ENCODE assay signal across 8 mouse cellular contexts in genomic region chr17:26947231-26948100, GRCm38 (mm10). TPM values are rescaled to one million over a fixed set of nuclear protein-coding genes. Genes with fewer than 3 reads are reported as not detected.
DNase-seq lines count a peak whose midpoint lies in the region; ATAC-seq and TF ChIP-seq lines count a peak whose summit lies in the region.

No protein-coding gene starts in this region.

- H3K4me2 ChIP-seq in neural tube, embryonic 11.5 days (ENCODE audit: low read depth) = peak overlapping the region; percentile 78
- peak overlapping the region; percentile 68 for H3K4me2 ChIP-seq in intestine, postnatal 0 days (replicated peaks; ENCODE audit: low read depth)
- peak overlapping the region; percentile 72 for H3K4me2 ChIP-seq in neural tube, embryonic 15.5 days

- H3K27ac ChIP-seq in neural tube, embryonic 11.5 days (ENCODE audit: low read depth, low read length) = no peak overlapping the region
- H3K27ac ChIP-seq in intestine, postnatal 0 days (ENCODE audit: low read depth, low read length) = no peak overlapping the region
- H3K27ac ChIP-seq in neural tube, embryonic 15.5 days (replicated peaks) = peak overlapping the region; percentile 77

- WGBS in neural tube, embryonic 11.5 days = 40% methylated on average over 12 of the region's 12 CpGs
- 84% methylated on average over 12 of the region's 12 CpGs for WGBS in intestine, postnatal 0 days
- 31% methylated on average over 12 of the region's 12 CpGs for WGBS in neural tube, embryonic 15.5 days

- H3K4me1 ChIP-seq in neural tube, embryonic 11.5 days (ENCODE audit: control insufficient read depth, insufficient read depth, low read length) = peaks cover 49% of the 10 kb centered on the region
- H3K4me1 ChIP-seq in intestine, postnatal 0 days (replicated peaks; ENCODE audit: control insufficient read depth, insufficient read depth, low read length) = peaks cover 3% of the 10 kb centered on the region; the same call in 1 of the 2 replicates
- peaks cover 79% of the 10 kb centered on the region for H3K4me1 ChIP-seq in neural tube, embryonic 15.5 days

- H3K27me3 ChIP-seq in neural tube, embryonic 11.5 days (ENCODE audit: control insufficient read depth, insufficient read depth, low read length) = no peaks in the 10 kb centered on the region
- H3K27me3 ChIP-seq in intestine, postnatal 0 days (replicated peaks; ENCODE audit: control insufficient read depth, insufficient read depth, low read length) = no peaks in the 10 kb centered on the region
- H3K27me3 ChIP-seq in neural tube, embryonic 15.5 days (replicated peaks) = no peaks in the 10 kb centered on the region

- H3K4me3 ChIP-seq in neural tube, embryonic 11.5 days (ENCODE audit: low read depth, low read length) = peak overlapping the region; percentile 8; the same call in 1 of the 2 replicates
- H3K4me3 ChIP-seq in intestine, postnatal 0 days (ENCODE audit: low read depth, low read length) = no peak overlapping the region
- H3K4me3 ChIP-seq in neural tube, embryonic 15.5 days (replicated peaks) = peak overlapping the region; percentile 41; the same call in 1 of the 2 replicates

- no peak for ATAC-seq in neural tube, embryonic 11.5 days (ENCODE audit: insufficient read depth, low FRiP score, low TSS enrichment)
- no peak for ATAC-seq in intestine, postnatal 0 days
- ATAC-seq in neural tube, embryonic 15.5 days (ENCODE audit: low FRiP score) = no peak

- no peak overlapping the region; the same call in 1 of the 2 replicates for H3K9ac ChIP-seq in neural tube, embryonic 11.5 days (ENCODE audit: low read length)
- H3K9ac ChIP-seq in intestine, postnatal 0 days (ENCODE audit: low read depth, low read length) = no peak overlapping the region
- H3K9ac ChIP-seq in neural tube, embryonic 15.5 days (replicated peaks) = peak overlapping the region; percentile 59

- no peak for TF ChIP-seq CTCF in intestine, postnatal 0 days (IDR thresholded peaks at IDR 0.05; ENCODE audit: low read depth)

- peak; percentile 30 for DNase-seq in embryo, embryonic 11 days
- no peak for DNase-seq in embryo, embryonic 10 days (ENCODE audit: low spot score)
- DNase-seq in neural tube, embryonic 11.5 days (ENCODE audit: low spot score) = no peak
- no peak for DNase-seq in neural tube, embryonic 10.5 days (ENCODE audit: extremely low spot score, low spot score)
- DNase-seq in gastrocnemius, postnatal 10 days = no peak
- no peak for DNase-seq in urinary bladder, postnatal 4 days (ENCODE audit: low spot score in 2 of 2)

- H3K9me3 ChIP-seq in neural tube, embryonic 11.5 days (ENCODE audit: control insufficient read depth, low read length) = no peaks in the 10 kb centered on the region
- no peaks in the 10 kb centered on the region for H3K9me3 ChIP-seq in intestine, postnatal 0 days (ENCODE audit: control insufficient read depth)
- H3K9me3 ChIP-seq in neural tube, embryonic 15.5 days (replicated peaks) = no peaks in the 10 kb centered on the region

- no peaks in the 10 kb centered on the region for H3K36me3 ChIP-seq in neural tube, embryonic 11.5 days (ENCODE audit: control insufficient read depth, insufficient read depth, low read length)
- H3K36me3 ChIP-seq in intestine, postnatal 0 days (ENCODE audit: control insufficient read depth, insufficient read depth) = no peaks in the 10 kb centered on the region
- no peaks in the 10 kb centered on the region for H3K36me3 ChIP-seq in neural tube, embryonic 15.5 days

RNA-seq across cellular contexts. Expression of gene Syngap1, which starts 6.4 kb away (rescaled TPM):
- polyA plus RNA-seq in neural tube, embryonic 11.5 days (2014; fragmentation: Nextera tagmentation; extraction: Ambion mirVana) = 2.6 and 2.8 TPM in 2 replicates
- polyA plus RNA-seq in intestine, postnatal 0 days (2015; fragmentation: Nextera tagmentation; extraction: Ambion mirVana) = 0.35 and 0.39 TPM in 2 replicates
- 3.7 and 3.8 TPM in 2 replicates for polyA plus RNA-seq in neural tube, embryonic 15.5 days (2015; fragmentation: Nextera tagmentation; extraction: Ambion mirVana)
- total RNA-seq in gastrocnemius, postnatal 10 days (2021) = 10 to 100 TPM in 1 of 2 experiments, 1 to 10 TPM in 1; 8.2 to 11.8 TPM

RNA-seq across cellular contexts. Expression of gene Cuta, which starts 8.1 kb away (rescaled TPM):
- 136 and 138 TPM in 2 replicates for polyA plus RNA-seq in neural tube, embryonic 11.5 days (2014; fragmentation: Nextera tagmentation; extraction: Ambion mirVana)
- polyA plus RNA-seq in intestine, postnatal 0 days (2015; fragmentation: Nextera tagmentation; extraction: Ambion mirVana) = 287 and 304 TPM in 2 replicates
- 141 and 152 TPM in 2 replicates for polyA plus RNA-seq in neural tube, embryonic 15.5 days (2015; fragmentation: Nextera tagmentation; extraction: Ambion mirVana)
- total RNA-seq in gastrocnemius, postnatal 10 days (2021) = 10 to 100 TPM; 87.9 to 91.1 TPM

RNA-seq across cellular contexts. Expression of gene Phf1, which starts 14.6 kb away (rescaled TPM):
- polyA plus RNA-seq in neural tube, embryonic 11.5 days (2014; fragmentation: Nextera tagmentation; extraction: Ambion mirVana) = 5.8 and 6.4 TPM in 2 replicates
- polyA plus RNA-seq in intestine, postnatal 0 days (2015; fragmentation: Nextera tagmentation; extraction: Ambion mirVana) = 11.2 and 11.6 TPM in 2 replicates
- 27.5 and 30.5 TPM in 2 replicates for polyA plus RNA-seq in neural tube, embryonic 15.5 days (2015; fragmentation: Nextera tagmentation; extraction: Ambion mirVana)
- 1 to 10 TPM; 5.1 to 8.1 TPM for total RNA-seq in gastrocnemius, postnatal 10 days (2021)

RNA-seq across cellular contexts. Expression of gene Zbtb9, which starts 25.5 kb away (rescaled TPM):
- polyA plus RNA-seq in neural tube, embryonic 11.5 days (2014; fragmentation: Nextera tagmentation; extraction: Ambion mirVana) = 13.5 and 14.1 TPM in 2 replicates
- polyA plus RNA-seq in intestine, postnatal 0 days (2015; fragmentation: Nextera tagmentation; extraction: Ambion mirVana) = 6.5 and 6.7 TPM in 2 replicates
- polyA plus RNA-seq in neural tube, embryonic 15.5 days (2015; fragmentation: Nextera tagmentation; extraction: Ambion mirVana) = 15.9 and 16.0 TPM in 2 replicates
- 1 to 10 TPM; 2.7 to 3.9 TPM for total RNA-seq in gastrocnemius, postnatal 10 days (2021)

RNA-seq across cellular contexts. Expression of gene Kifc5b, which starts 30.6 kb away (rescaled TPM):
- 5.6 and 5.8 TPM in 2 replicates for polyA plus RNA-seq in neural tube, embryonic 11.5 days (2014; fragmentation: Nextera tagmentation; extraction: Ambion mirVana)
- 0.94 and 1.4 TPM in 2 replicates for polyA plus RNA-seq in intestine, postnatal 0 days (2015; fragmentation: Nextera tagmentation; extraction: Ambion mirVana)
- 2.3 and 3.5 TPM in 2 replicates for polyA plus RNA-seq in neural tube, embryonic 15.5 days (2015; fragmentation: Nextera tagmentation; extraction: Ambion mirVana)
- total RNA-seq in gastrocnemius, postnatal 10 days (2021) = 1 to 10 TPM; 2.5 to 4.1 TPM
